Mouse (Mus musculus) hematopoietic stem cell, adult 5-6 weeks (primary cell): ENCODE data around the gene Mrpl24. TPM values are rescaled to one million over a fixed set of nuclear protein-coding genes. Genes with fewer than 3 reads are reported as not detected.

Experiments
- ATAC-seq, 2 experiments: fragments of 125-278 bp in 1 of 2; replicated peaks in 1 of 2; 2 replicates each; pipeline ENCODE4 v1.8.0; 2016 to 2017; ENCODE audit warnings: inconsistent platforms in 2 of 2, mild to moderate bottlenecking in 2 of 2, moderate number of reproducible peaks in 2 of 2, low read depth in 1 of 2, moderate TSS enrichment in 1 of 2; ENCODE audit not compliant: low FRiP score in 2 of 2, poor library complexity in 2 of 2, severe bottlenecking in 2 of 2, insufficient read depth in 1 of 2, low TSS enrichment in 1 of 2
- total RNA-seq: library from RNA; stranded (forward); fragments of 172-1452, 232-1000 nt; gene quantifications from 2 replicates; pipeline ENCODE4 v1.2.3, GENCODE M21; 2017

The Mrpl24 gene
- total RNA-seq, 1 experiment from 2014 or later: 85.4 TPM

- no peak for ATAC-seq
Observed at GRCm38 (mm10) chr3:87958967-87959366, 39.7 kb downstream of the Mrpl24 start.

- no peak for ATAC-seq
Observed at GRCm38 (mm10) chr3:87959371-87959770, 40.1 kb downstream of the Mrpl24 start.

GRCm38 (mm10) chr3:87960191-87960585, 40.9 kb downstream of the Mrpl24 start:
- ATAC-seq: no peak

GRCm38 (mm10) chr3:87960586-87961191, 41.4 kb downstream of the Mrpl24 start:
- peak; percentile 97 to 99 for ATAC-seq

GRCm38 (mm10) chr3:87970184-87970938, 51.1 kb downstream of the Mrpl24 start:
- 0 out of 4 replicates have a peak, but pooled peaks of 1 of the 2 experiments have one; percentile 20 for ATAC-seq

- ATAC-seq: peak; percentile 14 to 18; a peak in 1 of 4 replicates
Observed at GRCm38 (mm10) chr3:87970939-87971488, 51.7 kb downstream of the Mrpl24 start, which contains the start of gene Nes. TSS of gene Nes (plus strand) at chr3:87971078.

- no peak for ATAC-seq
Observed at GRCm38 (mm10) chr3:87971489-87972202, 52.3 kb downstream of the Mrpl24 start.

GRCm38 (mm10) chr3:87972203-87972664, 52.9 kb downstream of the Mrpl24 start:
- no peak for ATAC-seq

- no peak for ATAC-seq
Observed at GRCm38 (mm10) chr3:87972776-87973175, 53.5 kb downstream of the Mrpl24 start.

Other genes starting within 250 kb of the Mrpl24 start
- gene Lrrc71, start 170.9 kb upstream of the Mrpl24 start, total RNA-seq: 0.06 and 0.40 TPM in 2 replicates
- gene Ntrk1, start 124.3 kb upstream of the Mrpl24 start, total RNA-seq: not detected in 2 replicates
- 0.50 and 0.79 TPM in 2 replicates for gene Insrr, start 122.6 kb upstream of the Mrpl24 start, total RNA-seq
- gene Pear1, start 95.2 kb upstream of the Mrpl24 start, total RNA-seq: 17.9 and 24.6 TPM in 2 replicates
- 0.44 and 0.74 TPM in 2 replicates for gene Sh2d2a, start 72.8 kb upstream of the Mrpl24 start, total RNA-seq
- gene Prcc, start 33.9 kb upstream of the Mrpl24 start, total RNA-seq: 35.7 and 40.0 TPM in 2 replicates
- gene Hdgf, start 13.2 kb upstream of the Mrpl24 start, total RNA-seq: 274 and 430 TPM in 2 replicates
- 52.1 and 61.4 TPM in 2 replicates for gene Isg20l2, start 10.8 kb downstream of the Mrpl24 start, total RNA-seq
- gene Rrnad1, start 11.2 kb downstream of the Mrpl24 start, total RNA-seq: 15.7 and 15.9 TPM in 2 replicates
- not detected in 2 replicates for gene Crabp2, start 29.2 kb downstream of the Mrpl24 start, total RNA-seq
- gene Nes, start 51.6 kb downstream of the Mrpl24 start, total RNA-seq: 0.35 and 0.88 TPM in 2 replicates
- not detected in 2 replicates for gene Bcan, start 80.7 kb downstream of the Mrpl24 start, total RNA-seq
- not detected in 2 replicates for gene Hapln2, start 108.1 kb downstream of the Mrpl24 start, total RNA-seq
- gene Gpatch4, start 123.6 kb downstream of the Mrpl24 start, total RNA-seq: 32.5 and 45.3 TPM in 2 replicates
- 37.1 and 45.2 TPM in 2 replicates for gene Naxe, start 139.0 kb downstream of the Mrpl24 start, total RNA-seq
- gene Ttc24, start 158.8 kb downstream of the Mrpl24 start, total RNA-seq: not detected in 2 replicates
- gene Iqgap3, start 162.5 kb downstream of the Mrpl24 start, total RNA-seq: 12.1 and 15.8 TPM in 2 replicates
- gene Mef2d, start 222.9 kb downstream of the Mrpl24 start, total RNA-seq: 31.1 and 33.3 TPM in 2 replicates